Mouse (Mus musculus): ENCODE data around the gene Apol11a.
"Not testable (repeated sequence)": the region's sequence is repeated elsewhere in the genome, so short reads cannot be mapped to it uniquely, and the experiment has no call there.

DNA sequence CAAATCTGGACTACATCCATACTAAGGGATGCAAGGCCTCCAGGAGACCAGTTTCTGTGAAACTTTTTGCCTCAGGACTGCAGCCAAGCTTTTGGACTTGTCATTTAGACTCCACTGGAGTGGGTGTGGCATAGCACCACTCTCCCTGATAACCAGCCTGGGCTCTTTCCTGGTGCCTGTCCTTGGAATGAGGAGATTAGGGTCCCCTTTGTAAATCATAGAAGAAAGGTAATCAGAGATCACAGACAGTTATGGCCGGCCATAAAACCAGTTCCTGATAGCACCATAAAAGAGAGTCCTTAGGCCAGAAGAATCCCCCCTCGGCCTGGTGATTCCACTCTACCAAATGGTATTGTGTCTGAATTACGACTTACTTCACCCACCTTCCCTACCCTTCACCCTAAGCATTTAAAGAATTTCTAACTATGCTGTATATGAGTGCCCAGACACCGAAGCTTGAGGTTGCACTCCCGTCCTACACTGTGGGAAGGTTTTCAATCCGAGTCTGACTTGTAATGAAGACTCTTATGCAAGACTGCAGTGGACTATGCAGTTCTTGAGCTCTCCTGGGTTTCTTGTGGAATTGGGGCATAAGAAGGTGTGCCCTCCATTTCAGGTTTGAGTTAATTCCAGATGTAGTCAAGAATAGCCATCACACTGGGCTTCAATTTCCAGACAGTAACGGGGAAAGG lies 33.2 kb upstream of the Apol11a start:
- not testable (repeated sequence) for TF ChIP-seq POLR2A, CTCF (IDR thresholded peaks at IDR 0.05; ENCODE audit: insufficient read depth, low read depth, low read length)
